Mouse (Mus musculus): ENCODE measurements around the gene S100a5.

DNA sequence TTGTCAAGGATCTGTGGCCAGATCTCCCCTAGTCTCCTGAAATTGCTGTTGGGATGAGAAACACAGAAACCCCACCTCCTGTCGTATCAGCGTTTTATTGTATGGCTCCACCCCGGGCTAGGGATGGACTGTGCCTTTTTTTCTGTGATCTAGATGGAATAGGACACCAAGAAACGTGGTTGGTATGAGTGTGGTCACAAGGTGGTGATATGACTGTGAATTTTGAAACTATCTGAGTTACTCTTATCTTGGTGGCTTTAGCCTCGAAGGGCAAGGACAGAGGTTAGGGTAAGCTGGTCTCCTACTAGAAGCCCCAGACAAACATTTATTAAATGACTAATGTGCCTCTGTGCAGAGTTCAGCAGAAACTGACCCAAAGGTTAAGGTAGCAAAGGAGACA, 12.8 kb upstream of the S100a5 start:
- TF ChIP-seq POLR2A (IDR thresholded peaks at IDR 0.05; ENCODE audit: insufficient read length, low read depth) (no peak), MYOD1 (IDR thresholded peaks at IDR 0.05; ENCODE audit: control insufficient read depth in 1 of 3, insufficient read length in 2 of 3, low read depth in 2 of 3) (no peak), MYOG (IDR thresholded peaks at IDR 0.05; ENCODE audit: control insufficient read depth in 1 of 3, insufficient read depth in 1 of 3, insufficient read length in 2 of 3, low read depth in 2 of 3) (no peak), POLR2AphosphoS2 (IDR thresholded peaks at IDR 0.05; ENCODE audit: insufficient read length, low read depth) (no peak), CEBPB (IDR thresholded peaks at IDR 0.05; ENCODE audit: insufficient read depth, poor library complexity, severe bottlenecking) (no peak), MAX (IDR thresholded peaks at IDR 0.05; ENCODE audit: low read depth) (no peak)

Data from myocyte (in vitro differentiated cells).